Mouse (Mus musculus): Measurements from ENCODE around the gene Sdhb. TPM values are rescaled to one million over a fixed set of nuclear protein-coding genes. Genes with fewer than 3 reads are reported as not detected.

The Sdhb gene
- 129 TPM for polyA plus RNA-seq (2014; fragmentation: Illumina TruSeq; extraction: RNeasy Lipid Tissue Mini Kit (QIAGEN cat#74804); ENCODE audit: low read depth, low replicate concordance)

DNA sequence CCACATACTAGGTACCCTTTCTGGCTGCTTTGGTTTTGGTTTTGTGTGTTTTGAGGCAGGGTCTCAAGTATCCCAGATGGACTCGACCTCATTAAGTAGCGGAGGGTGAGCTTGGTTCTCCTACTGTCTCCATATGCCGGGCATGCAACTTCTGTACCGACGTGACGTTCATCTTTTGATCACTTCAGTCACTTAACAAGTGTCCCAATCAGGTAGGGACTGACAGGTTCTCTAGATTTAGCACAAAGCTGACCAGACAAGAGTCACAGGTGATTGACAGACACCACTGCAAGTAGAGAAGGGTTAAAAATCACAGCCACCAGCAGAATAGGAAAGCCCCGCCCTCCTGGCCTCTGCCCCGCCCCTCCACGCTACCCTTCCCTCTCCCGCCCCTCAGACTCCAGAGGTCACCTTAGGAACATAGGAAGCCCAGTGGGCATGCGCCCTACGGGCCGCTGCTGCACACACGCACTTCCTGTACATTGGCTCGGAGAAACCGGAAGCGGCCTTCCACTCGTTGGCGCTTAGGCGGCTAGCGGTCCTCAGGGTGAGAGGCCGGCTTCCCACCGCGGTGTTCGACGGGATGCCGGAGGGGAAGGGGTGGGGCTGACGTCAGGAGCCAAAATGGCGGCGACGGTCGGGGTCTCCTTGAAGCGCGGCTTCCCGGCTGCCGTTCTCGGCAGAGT lies at the start of gene Sdhb:
Gene Sdhb (plus strand): TSS at position 423 of the 686 bp plus-strand sequence.

GRCm38 (mm10) chr4:140986711-140987395 lies 25.9 kb downstream of the Sdhb start, which contains the start of gene Atp13a2:
Gene Atp13a2 (plus strand): TSS chr4:140986873.

DNA sequence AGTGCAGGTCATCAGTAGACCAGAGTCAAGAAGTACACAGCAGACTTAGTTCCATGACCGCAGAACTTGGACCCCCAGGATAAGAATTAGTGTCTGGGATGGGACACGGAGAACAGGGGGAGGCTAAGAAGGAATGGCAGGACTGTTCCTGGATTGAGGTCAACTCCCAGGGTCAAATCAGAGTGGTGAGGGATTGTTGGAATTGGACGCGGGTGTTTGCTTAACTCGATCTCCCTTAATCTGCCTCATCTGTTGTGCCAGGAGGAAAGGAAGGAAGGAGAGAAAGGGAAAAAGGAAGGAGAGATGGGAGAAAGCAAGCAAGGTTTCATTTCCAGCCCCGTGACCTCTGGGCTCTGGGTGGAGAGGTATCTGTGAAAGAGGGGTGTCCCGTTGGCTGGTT lies 49.1 kb downstream of the Sdhb start, which contains the start of gene Mfap2:
Gene Mfap2 (plus strand): TSS at position 301 of the 400 bp plus-strand sequence.

Other genes starting within 250 kb of the Sdhb start
- not detected for gene Padi6, start 218.6 kb upstream of the Sdhb start, polyA plus RNA-seq (2014; fragmentation: Illumina TruSeq; extraction: RNeasy Lipid Tissue Mini Kit (QIAGEN cat#74804); ENCODE audit: low read depth, low replicate concordance)
- gene Padi4, start 187.0 kb upstream of the Sdhb start, polyA plus RNA-seq (2014; fragmentation: Illumina TruSeq; extraction: RNeasy Lipid Tissue Mini Kit (QIAGEN cat#74804); ENCODE audit: low read depth, low replicate concordance): 1.4 TPM
- gene Padi3, start 150.6 kb upstream of the Sdhb start, polyA plus RNA-seq (2014; fragmentation: Illumina TruSeq; extraction: RNeasy Lipid Tissue Mini Kit (QIAGEN cat#74804); ENCODE audit: low read depth, low replicate concordance): 0.09 TPM
- gene Padi1, start 115.4 kb upstream of the Sdhb start, polyA plus RNA-seq (2014; fragmentation: Illumina TruSeq; extraction: RNeasy Lipid Tissue Mini Kit (QIAGEN cat#74804); ENCODE audit: low read depth, low replicate concordance): 0.20 TPM
- 24.0 TPM for gene Padi2, start 54.9 kb upstream of the Sdhb start, polyA plus RNA-seq (2014; fragmentation: Illumina TruSeq; extraction: RNeasy Lipid Tissue Mini Kit (QIAGEN cat#74804); ENCODE audit: low read depth, low replicate concordance)
- 28.6 TPM for gene Atp13a2, start 25.7 kb downstream of the Sdhb start, polyA plus RNA-seq (2014; fragmentation: Illumina TruSeq; extraction: RNeasy Lipid Tissue Mini Kit (QIAGEN cat#74804); ENCODE audit: low read depth, low replicate concordance)
- 16.9 TPM for gene Mfap2, start 49.2 kb downstream of the Sdhb start, polyA plus RNA-seq (2014; fragmentation: Illumina TruSeq; extraction: RNeasy Lipid Tissue Mini Kit (QIAGEN cat#74804); ENCODE audit: low read depth, low replicate concordance)
- 15.9 TPM for gene Crocc, start 99.3 kb downstream of the Sdhb start, polyA plus RNA-seq (2014; fragmentation: Illumina TruSeq; extraction: RNeasy Lipid Tissue Mini Kit (QIAGEN cat#74804); ENCODE audit: low read depth, low replicate concordance)
- gene Necap2, start 117.2 kb downstream of the Sdhb start, polyA plus RNA-seq (2014; fragmentation: Illumina TruSeq; extraction: RNeasy Lipid Tissue Mini Kit (QIAGEN cat#74804); ENCODE audit: low read depth, low replicate concordance): 53.0 TPM
- 14.1 TPM for gene Spata21, start 127.1 kb downstream of the Sdhb start, polyA plus RNA-seq (2014; fragmentation: Illumina TruSeq; extraction: RNeasy Lipid Tissue Mini Kit (QIAGEN cat#74804); ENCODE audit: low read depth, low replicate concordance)
- gene Szrd1, start 178.6 kb downstream of the Sdhb start, polyA plus RNA-seq (2014; fragmentation: Illumina TruSeq; extraction: RNeasy Lipid Tissue Mini Kit (QIAGEN cat#74804); ENCODE audit: low read depth, low replicate concordance): 40.6 TPM
- 9.8 TPM for gene Fbxo42, start 186.7 kb downstream of the Sdhb start, polyA plus RNA-seq (2014; fragmentation: Illumina TruSeq; extraction: RNeasy Lipid Tissue Mini Kit (QIAGEN cat#74804); ENCODE audit: low read depth, low replicate concordance)

All from adipose tissue, adult 10 weeks (tissue).